Mouse (Mus musculus) MEL (cell line): Measurements from ENCODE around the gene Col8a2.

Source experiments
- CHD1 ChIP-seq: IDR thresholded peaks from 2 replicates; pipeline ENCODE4 v1.6.1; 2012; ENCODE audit warnings: low read depth, mild to moderate bottlenecking, inconsistent platforms, low read length, improper control_type of control experiment
- CTCF ChIP-seq, 3 experiments: IDR thresholded peaks in 2 of 3; conservative IDR thresholded peaks in 1 of 3; 2 replicates each; pipeline ENCODE4 v1.5.1; 2011 to 2012; ENCODE audit warnings: low read length in 3 of 3, low read depth in 2 of 3, mild to moderate bottlenecking in 2 of 3, improper control_type of control experiment in 1 of 3, inconsistent platforms in 1 of 3, mixed read lengths in 1 of 3, moderate library complexity in 1 of 3; ENCODE audit not compliant: control insufficient read depth in 1 of 3, insufficient read depth in 1 of 3, poor library complexity in 1 of 3, severe bottlenecking in 1 of 3
- EP300 ChIP-seq, 2 experiments: IDR thresholded peaks; 2 replicates each; pipeline ENCODE4 v1.6.1; 2011; ENCODE audit warnings: improper control_type of control experiment in 2 of 2, low read length in 2 of 2, low read depth in 1 of 2, mild to moderate bottlenecking in 1 of 2
- GABPA ChIP-seq: IDR thresholded peaks from 2 replicates; pipeline ENCODE4 v1.6.1; 2012; ENCODE audit warnings: low read depth, mild to moderate bottlenecking, inconsistent platforms, low read length, improper control_type of control experiment, moderate library complexity
- MAFK ChIP-seq: IDR thresholded peaks from 2 replicates; pipeline ENCODE4 v1.6.1; 2011; ENCODE audit warnings: low read depth, mild to moderate bottlenecking, low read length, improper control_type of control experiment, borderline replicate concordance
- MAX ChIP-seq: IDR thresholded peaks from 2 replicates; pipeline ENCODE4 v1.6.1; 2011; ENCODE audit warnings: low read length, improper control_type of control experiment
- MXI1 ChIP-seq: IDR thresholded peaks from 2 replicates; pipeline ENCODE4 v1.6.1; 2011; ENCODE audit warnings: mild to moderate bottlenecking, low read depth, low read length, improper control_type of control experiment
- POLR2A ChIP-seq, 2 experiments: IDR thresholded peaks; 2 replicates each; pipeline ENCODE4 v1.6.1; 2011 to 2012; ENCODE audit warnings: low read length in 2 of 2, mild to moderate bottlenecking in 2 of 2, control low read depth in 1 of 2, improper control_type of control experiment in 1 of 2, low read depth in 1 of 2, moderate library complexity in 1 of 2; ENCODE audit not compliant: control insufficient read depth in 1 of 2, insufficient read depth in 1 of 2, poor library complexity in 1 of 2
- RAD21 ChIP-seq: IDR thresholded peaks from 2 replicates; pipeline ENCODE4 v1.6.1; 2011; ENCODE audit warnings: mild to moderate bottlenecking, low read depth, low read length, improper control_type of control experiment
- SMC3 ChIP-seq: IDR thresholded peaks from 2 replicates; pipeline ENCODE4 v1.6.1; 2011; ENCODE audit warnings: low read depth, low read length, improper control_type of control experiment
- TAL1 ChIP-seq: IDR thresholded peaks from 2 replicates; pipeline ENCODE4 v1.6.1; 2012; ENCODE audit warnings: mild to moderate bottlenecking, inconsistent platforms, low read length, moderate library complexity, mixed read lengths
- ZMIZ1 ChIP-seq: IDR thresholded peaks from 2 replicates; pipeline ENCODE4 v1.6.1; 2012; ENCODE audit warnings: low read depth, mild to moderate bottlenecking, inconsistent platforms, low read length, improper control_type of control experiment, moderate library complexity

GRCm38 (mm10) chr4:126303877-126304276 is 17.3 kb downstream of the Col8a2 start:
- TF ChIP-seq EP300 (IDR thresholded peaks at IDR 0.05; ENCODE audit: low read depth in 1 of 2, low read length in 2 of 2) (no peak), ZMIZ1 (no peak), CTCF (IDR thresholded peaks at IDR 0.05 in 2 of 3, conservative IDR thresholded peaks at IDR 0.05 in 1 of 3; ENCODE audit: control insufficient read depth in 1 of 3, insufficient read depth in 1 of 3, low read depth in 2 of 3, low read length in 3 of 3, poor library complexity in 1 of 3, severe bottlenecking in 1 of 3) (peak; percentile 39 to 53 (median 39)), POLR2A (IDR thresholded peaks at IDR 0.05; ENCODE audit: control insufficient read depth in 1 of 2, insufficient read depth in 1 of 2, low read depth in 1 of 2, low read length in 2 of 2, poor library complexity in 1 of 2) (no peak), TAL1 (no peak), MXI1 (no peak), CHD1 (no peak), RAD21 (peak; percentile 22), MAX (0 out of 2 replicates have a peak, but pooled peaks have one; percentile 25), MAFK (no peak), SMC3 (peak; percentile 50), GABPA (no peak)
